Mouse (Mus musculus) G1E (cell line): ENCODE data around the gene Ninj1.

ENCODE experiments used
- CTCF ChIP-seq: IDR thresholded peaks from 2 replicates; pipeline ENCODE4 v1.5.1; 2012; ENCODE audit warnings: low read depth, low read length, inconsistent platforms, mixed read lengths
- GATA1 ChIP-seq: IDR thresholded peaks from 2 replicates; pipeline ENCODE4 v1.6.1; 2012; ENCODE audit warnings: borderline replicate concordance, low read length, inconsistent platforms, mixed read lengths
- POLR2AphosphoS5 ChIP-seq: IDR thresholded peaks from 2 replicates; pipeline ENCODE4 v1.6.1; 2012; ENCODE audit warnings: low read depth, low read length, inconsistent platforms; ENCODE audit not compliant: insufficient replicate concordance

DNA sequence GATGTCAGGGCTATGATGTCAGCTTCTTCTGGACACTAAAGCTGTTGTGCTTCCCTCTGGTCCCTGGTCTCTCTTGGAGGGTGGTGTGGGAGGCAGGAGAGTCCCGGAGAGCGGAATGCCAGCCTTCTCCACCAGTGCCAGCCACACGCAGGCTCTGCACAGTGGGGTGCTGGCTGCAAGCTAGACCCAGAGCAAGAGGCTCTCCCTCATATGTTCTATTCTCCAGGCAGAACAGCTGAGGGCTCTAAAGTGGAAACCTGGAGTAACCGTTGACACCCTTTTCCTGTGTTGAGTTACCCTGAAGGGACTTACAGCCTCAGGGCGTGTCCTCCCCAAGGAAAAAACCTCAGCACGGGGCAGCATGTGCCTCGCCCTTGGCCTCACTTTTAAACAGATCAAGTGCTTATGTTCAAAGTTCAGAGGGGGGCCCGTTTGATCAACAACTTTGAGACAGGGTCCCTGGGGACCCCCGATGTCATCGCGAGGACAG is 442 bp upstream of the Ninj1 start:
- TF ChIP-seq CTCF = no peak
- no peak for TF ChIP-seq GATA1
- TF ChIP-seq POLR2AphosphoS5 = no peak
